Mouse (Mus musculus) left cerebral cortex, postnatal 4 days (tissue): ENCODE measurements at regions not wholly inside any gene's neighbourhood (a gene's known extent, or its start where the extent isn't known, plus 50 kb on each side); places are given as distances from the start of the nearest gene placed in this dataset.
"Not testable (repeated sequence)": the region's sequence is repeated elsewhere in the genome, so short reads cannot be mapped to it uniquely, and the experiment has no call there.

Source experiments
- DNase-seq: peaks from one replicate; pipeline ENCODE4 v3.0.0-alpha.2; 2022
- intact Hi-C: fragments of 180-260 bp; cut with DNase I; formaldehyde crosslinking; loops from one replicate; pipeline ENCODE4 v1.15.1; 2025

DNA sequence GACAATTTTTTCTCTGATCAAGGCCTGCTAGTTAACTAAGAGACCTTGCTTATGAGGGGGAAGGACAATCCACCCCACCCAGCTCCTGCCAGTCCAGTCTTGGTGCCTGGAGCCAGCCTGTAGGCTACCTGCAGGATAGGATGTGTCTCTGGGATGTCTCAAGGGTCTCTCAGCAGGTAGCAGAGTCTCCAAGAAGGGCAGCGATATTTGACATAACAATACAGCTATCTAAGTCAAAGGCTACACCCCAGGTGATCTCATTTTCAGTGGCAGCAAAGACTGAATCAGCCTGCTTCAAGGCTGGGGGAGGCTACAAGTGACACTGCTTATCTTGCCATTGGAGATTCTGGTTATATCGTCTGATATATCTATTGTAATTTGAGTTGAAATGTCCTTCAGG, 1267.5 kb downstream of the Pcdh9 start:
- no peak for DNase-seq

DNA sequence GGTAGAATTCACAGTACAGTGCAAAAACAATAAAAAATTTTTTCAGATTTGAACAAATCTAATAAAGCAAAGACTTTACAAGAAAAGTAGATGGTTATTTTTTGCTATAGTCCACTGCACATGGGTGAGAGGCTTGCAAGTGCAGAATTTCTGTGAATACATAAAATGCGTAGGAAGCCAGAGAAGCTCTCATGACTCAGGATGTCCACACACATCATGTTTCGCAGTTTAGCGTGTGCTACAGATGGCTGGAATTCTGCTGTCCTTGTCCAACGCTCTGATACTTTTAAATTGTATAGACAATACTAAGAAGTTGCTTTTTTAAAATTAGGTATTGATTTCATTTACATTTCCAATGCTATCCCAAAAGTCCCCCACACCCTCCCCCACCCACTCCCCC, 1274.9 kb downstream of the Pcdh9 start:
- intact Hi-C loops, result no loop called here
- no peak for DNase-seq

More for the DNA sequence above, 1267.5 kb downstream of the Pcdh9 start:
- intact Hi-C loops, result no loop called here

GRCm38 (mm10) chr14:92593724-92594123, 1296.8 kb downstream of the Pcdh9 start:
- no peak for DNase-seq
- intact Hi-C loops, result no loop called here

GRCm38 (mm10) chr14:92591592-92592198, 1298.8 kb downstream of the Pcdh9 start:
- intact Hi-C loops, result no loop called here
- DNase-seq, result no peak

GRCm38 (mm10) chr14:92588236-92588635, 1302.2 kb downstream of the Pcdh9 start:
- intact Hi-C loops, DNase-seq: not testable (repeated sequence)

- DNase-seq, result peak; percentile 13
- intact Hi-C loops, result no loop called here
Observed at GRCm38 (mm10) chr14:92566986-92567385, 1323.5 kb downstream of the Pcdh9 start.
